Comparison of ENCODE assay signal across 15 mouse cellular contexts in genomic region chr6:121057181-121057956, GRCm38 (mm10).
DNase-seq lines count a peak whose midpoint lies in the region; ATAC-seq and TF ChIP-seq lines count a peak whose summit lies in the region.
"Had no signal": no experiment of that assay in that cellular context is flagged by ENCODE, and none has a peak within 500 bp of the region (broad histone marks: within the 10 kb centered on the region; RNA-seq: fewer than 3 reads in every experiment).

No protein-coding gene starts in this region.

- peaks cover 75% of the 10 kb centered on the region for H3K4me1 ChIP-seq in heart, embryonic 10.5 days
- peaks cover 14% of the 10 kb centered on the region for H3K4me1 ChIP-seq in kidney, postnatal 0 days (replicated peaks; ENCODE audit: insufficient read depth, low read length)
- peaks cover 40% of the 10 kb centered on the region for H3K4me1 ChIP-seq in lung, embryonic 14.5 days (ENCODE audit: insufficient read depth)

- no peak overlapping the region for H3K9ac ChIP-seq in kidney, postnatal 0 days (ENCODE audit: low read depth, low read length)
- H3K9ac ChIP-seq in lung, embryonic 14.5 days, result no peak overlapping the region
- H3K9ac ChIP-seq: forebrain, embryonic 13.5 days had no signal

- WGBS in heart, embryonic 10.5 days, result 80% methylated on average over 22 of the region's 22 CpGs
- 48% methylated on average over 22 of the region's 22 CpGs for WGBS in kidney, postnatal 0 days
- WGBS in lung, embryonic 14.5 days, result 44% methylated on average over 22 of the region's 22 CpGs

- intact Hi-C loops in heart, postnatal 10 days (cut with DNase I), result loop anchor here (5.0 kb wide), 1 partner anchor 50 kb away; no protein-coding TSS in a partner anchor

- peak overlapping the region; percentile 64; the same call in 1 of the 2 replicates for H3K27ac ChIP-seq in heart, embryonic 10.5 days
- H3K27ac ChIP-seq in kidney, postnatal 0 days, result 0 out of 2 replicates have a peak overlapping the region, but pooled peaks have one; percentile 8
- peak overlapping the region; percentile 82 for H3K27ac ChIP-seq in lung, embryonic 14.5 days (ENCODE audit: low read depth)
- H3K27ac ChIP-seq: forebrain, embryonic 13.5 days; midbrain, embryonic 10.5 days had no signal

- 0 out of 2 replicates have a peak, but pooled peaks have one; percentile 27 for ATAC-seq in kidney, postnatal 0 days (replicated peaks; ENCODE audit: low FRiP score, low read depth)
- ATAC-seq in lung, embryonic 14.5 days (ENCODE audit: insufficient read depth), result peak; percentile 82
- ATAC-seq in megakaryocyte, adult 5-6 weeks (ENCODE audit: poor library complexity, severe bottlenecking), result peak; percentile 45; the same call in 1 of the 2 replicates
- ATAC-seq: forebrain, embryonic 13.5 days; intestine, embryonic 16.5 days had no signal

- H3K27me3 ChIP-seq in heart, embryonic 10.5 days (ENCODE audit: insufficient read depth, poor library complexity, severe bottlenecking), result no peaks in the 10 kb centered on the region
- no peaks in the 10 kb centered on the region for H3K27me3 ChIP-seq in kidney, postnatal 0 days (ENCODE audit: insufficient read depth, low read length)
- H3K27me3 ChIP-seq in lung, embryonic 14.5 days (ENCODE audit: insufficient read depth, low read length), result no peaks in the 10 kb centered on the region
- H3K27me3 ChIP-seq: forebrain, embryonic 13.5 days had no signal

- no peaks in the 10 kb centered on the region for H3K9me3 ChIP-seq in heart, embryonic 10.5 days
- H3K9me3 ChIP-seq in kidney, postnatal 0 days (replicated peaks; ENCODE audit: low read length), result no peaks in the 10 kb centered on the region
- H3K9me3 ChIP-seq in lung, embryonic 14.5 days (ENCODE audit: low read depth, low read length), result no peaks in the 10 kb centered on the region
- H3K9me3 ChIP-seq: forebrain, embryonic 13.5 days; G1E; midbrain, embryonic 10.5 days had no signal

- H3K4me2 ChIP-seq in kidney, postnatal 0 days (ENCODE audit: low read length), result no peak overlapping the region
- no peak overlapping the region for H3K4me2 ChIP-seq in lung, embryonic 14.5 days
- H3K4me2 ChIP-seq: forebrain, embryonic 13.5 days; liver, embryonic 11.5 days had no signal

- no peak overlapping the region for H3K4me3 ChIP-seq in heart, embryonic 10.5 days
- no peak overlapping the region for H3K4me3 ChIP-seq in kidney, postnatal 0 days (replicated peaks; ENCODE audit: low read depth, low read length)
- H3K4me3 ChIP-seq in lung, embryonic 14.5 days (ENCODE audit: low read depth, low read length), result no peak overlapping the region
- H3K4me3 ChIP-seq: forebrain, embryonic 13.5 days; midbrain, embryonic 10.5 days had no signal

- H3K36me3 ChIP-seq in heart, embryonic 10.5 days, result no peaks in the 10 kb centered on the region
- no peaks in the 10 kb centered on the region for H3K36me3 ChIP-seq in kidney, postnatal 0 days (ENCODE audit: insufficient read depth, low read length)
- H3K36me3 ChIP-seq in lung, embryonic 14.5 days (ENCODE audit: insufficient read depth), result no peaks in the 10 kb centered on the region
- H3K36me3 ChIP-seq: midbrain, embryonic 10.5 days had no signal

- no peak for TF ChIP-seq CTCF in kidney, postnatal 0 days (IDR thresholded peaks at IDR 0.05; ENCODE audit: low read depth)
- no peak for TF ChIP-seq CTCF in lung, embryonic 14.5 days (IDR thresholded peaks at IDR 0.05; ENCODE audit: low read depth)

- DNase-seq in heart, embryonic 10.5 days (ENCODE audit: low spot score), result no peak
- no peak for DNase-seq in heart, postnatal 10 days
- DNase-seq in kidney, postnatal 0 days (ENCODE audit: low spot score), result no peak
- no peak for DNase-seq in kidney, adult 11 months
- DNase-seq in lung, embryonic 14.5 days, result peak; percentile 86
- DNase-seq in layer of hippocampus, postnatal 10 days (ENCODE audit: low spot score in 2 of 2), result no peak
- DNase-seq: cerebellum, adult 18-20 months; gastrocnemius, postnatal 14 days; right cerebral cortex, postnatal 14 days had no signal

Comparison
In these comparisons a context has a peak if more than half of its experiments do, and no peak if none do; other contexts are left out.
1. H3K27ac ChIP-seq: peak in every context shown above with its lines; median percentile 82 in lung, embryonic 14.5 days; 64 in heart, embryonic 10.5 days; 8 in kidney, postnatal 0 days.
2. ATAC-seq: peak in every context shown above with its lines; median percentile 82 in lung, embryonic 14.5 days; 45 in megakaryocyte, adult 5-6 weeks; 27 in kidney, postnatal 0 days.